7 mouse cellular contexts compared by ENCODE assay signal in the genomic region with DNA sequence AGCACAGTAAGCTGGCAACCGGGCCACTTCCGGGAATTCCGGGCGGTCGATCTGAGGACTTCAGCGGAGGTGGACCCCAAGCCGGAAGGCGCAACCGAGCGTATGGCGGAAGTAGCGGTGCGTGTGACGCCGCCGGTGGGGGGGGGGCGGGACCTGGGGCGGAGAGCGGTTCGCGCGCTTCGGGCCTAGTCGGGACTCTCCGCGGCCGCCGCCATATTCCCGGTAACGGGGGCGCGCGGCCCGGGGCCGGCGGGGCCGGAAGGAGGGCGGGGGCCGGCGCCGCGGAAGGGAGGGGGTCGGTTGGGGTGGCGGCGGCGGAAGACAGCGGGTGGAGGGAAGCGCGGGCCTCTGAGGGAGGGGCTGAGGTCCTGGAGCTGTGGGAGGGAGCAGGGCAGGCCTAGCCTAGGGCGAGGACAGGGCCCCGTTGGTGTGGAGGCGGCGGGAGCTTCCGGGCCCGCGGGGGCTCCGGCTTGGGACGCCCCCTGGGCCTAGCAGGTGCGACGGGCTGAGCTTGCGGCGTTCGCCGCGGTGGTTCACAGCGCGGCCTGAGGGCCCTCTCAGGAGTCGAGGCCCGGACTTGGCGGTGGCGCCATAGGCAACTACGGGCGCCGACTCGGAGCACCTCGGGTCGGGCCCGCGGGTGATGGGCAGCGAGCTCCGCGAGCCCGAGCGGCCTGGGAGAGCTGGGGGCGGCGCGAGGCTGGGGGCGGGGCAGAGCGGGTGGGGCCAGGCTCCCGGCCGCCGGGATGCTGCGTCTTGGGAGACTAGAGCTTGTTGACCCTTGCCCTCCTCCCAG. TPM values are rescaled to one million over a fixed set of nuclear protein-coding genes. Genes with fewer than 3 reads are reported as not detected.
DNase-seq lines count a peak whose midpoint lies in the region; ATAC-seq lines count a peak whose summit lies in the region.

A gene (plus strand): TSS at position 161 of the 796 bp plus-strand sequence.

- peak; percentile 97 for ATAC-seq in intestine, embryonic 16.5 days
- peak; percentile 95 for ATAC-seq in midbrain, embryonic 11.5 days (ENCODE audit: low FRiP score)

- peak within 1 kb of the TSS; percentile 77 for H3K4me2 ChIP-seq in intestine, embryonic 16.5 days (ENCODE audit: low read depth, low read length)
- peak within 1 kb of the TSS; percentile 92 for H3K4me2 ChIP-seq in midbrain, embryonic 11.5 days

- no peaks in the 10 kb centered on the region for H3K9me3 ChIP-seq in intestine, embryonic 16.5 days (ENCODE audit: control insufficient read depth, low read length)
- no peaks in the 10 kb centered on the region for H3K9me3 ChIP-seq in midbrain, embryonic 11.5 days (ENCODE audit: control insufficient read depth, low read length)

- peak within 1 kb of the TSS; percentile 100 for H3K27ac ChIP-seq in intestine, embryonic 16.5 days (ENCODE audit: low read length)
- peak within 1 kb of the TSS; percentile 97 for H3K27ac ChIP-seq in midbrain, embryonic 11.5 days (ENCODE audit: low read depth, low read length)

- peak within 1 kb of the TSS; percentile 100 for H3K9ac ChIP-seq in intestine, embryonic 16.5 days (ENCODE audit: low read depth, low read length)
- H3K9ac ChIP-seq in midbrain, embryonic 11.5 days (ENCODE audit: low read length): peak within 1 kb of the TSS; percentile 99

- H3K36me3 ChIP-seq in intestine, embryonic 16.5 days (ENCODE audit: control insufficient read depth, insufficient read depth, low read length): 0 out of 2 replicates have a peak, but pooled peaks cover 3% of the 10 kb centered on the region
- H3K36me3 ChIP-seq in midbrain, embryonic 11.5 days (ENCODE audit: control insufficient read depth, insufficient read depth, low read length): peaks cover 4% of the 10 kb centered on the region

- H3K4me3 ChIP-seq in intestine, embryonic 16.5 days (ENCODE audit: low read length): peak within 1 kb of the TSS; percentile 93
- peak within 1 kb of the TSS; percentile 97 for H3K4me3 ChIP-seq in midbrain, embryonic 11.5 days (ENCODE audit: low read depth, low read length)

- peaks cover 15% of the 10 kb centered on the region for H3K4me1 ChIP-seq in intestine, embryonic 16.5 days (ENCODE audit: control insufficient read depth, insufficient read depth, low read length)
- peaks cover 21% of the 10 kb centered on the region for H3K4me1 ChIP-seq in midbrain, embryonic 11.5 days (ENCODE audit: control insufficient read depth, insufficient read depth, low read length)

- H3K27me3 ChIP-seq in intestine, embryonic 16.5 days (replicated peaks; ENCODE audit: control insufficient read depth, insufficient read depth, low read length): no peaks in the 10 kb centered on the region
- H3K27me3 ChIP-seq in midbrain, embryonic 11.5 days (ENCODE audit: control insufficient read depth, insufficient read depth, low read length): no peaks in the 10 kb centered on the region

- peak; percentile 89 for DNase-seq in adrenal gland, adult 8-10 months
- DNase-seq in embryo, embryonic 9.5 days (ENCODE audit: extremely low spot score): peak; percentile 94
- peak; percentile 83 to 93 for DNase-seq in gastrocnemius, postnatal 4 days (ENCODE audit: low spot score in 2 of 2)
- DNase-seq in left cerebral cortex, postnatal 36 days (ENCODE audit: low spot score in 2 of 2): peak; percentile 88
- DNase-seq in midbrain, embryonic 11.5 days (ENCODE audit: low spot score, missing footprints): peak; percentile 99
- DNase-seq in skeletal muscle tissue, adult 2 months (ENCODE audit: low read depth, low spot score): peak; percentile 92

- WGBS in intestine, embryonic 16.5 days: under 1% methylated on average over 79 of the region's 93 CpGs
- under 1% methylated on average over 52 of the region's 93 CpGs for WGBS in midbrain, embryonic 11.5 days

- intact Hi-C loops in left cerebral cortex, postnatal 36 days (cut with DNase I): no loop called here

RNA-seq across cellular contexts. Expression of the gene that starts here (rescaled TPM):
- total RNA-seq in adrenal gland, adult 8-10 months (2022): 10 to 100 TPM; 46.9 to 89.6 (median 65.8) TPM
- 10 to 100 TPM; 40.5 to 53.0 TPM for total RNA-seq in gastrocnemius, postnatal 4 days (2021)
- polyA plus RNA-seq in intestine, embryonic 16.5 days (2015; fragmentation: Nextera tagmentation; extraction: Ambion mirVana): 29.7 and 30.9 TPM in 2 replicates
- 10 to 100 TPM; 67.8 to 88.8 TPM for total RNA-seq in left cerebral cortex, postnatal 36 days (2021)
- 66.4 and 70.4 TPM in 2 replicates for polyA plus RNA-seq in midbrain, embryonic 11.5 days (2014; fragmentation: Nextera tagmentation; extraction: Ambion mirVana)

Comparison
In these comparisons a context has a peak if more than half of its experiments do, and no peak if none do; other contexts are left out.
1. Peak in every context shown above with its lines: DNase-seq, ATAC-seq, H3K4me3 ChIP-seq and H3K27ac ChIP-seq.